Mouse (Mus musculus) myocyte (in vitro differentiated cells): ENCODE results near the gene Dennd1c. TPM values are rescaled to one million over a fixed set of nuclear protein-coding genes. Genes with fewer than 3 reads are reported as not detected.
A peak's percentile ranks its signal among the peaks of the same experiment; 100 is the strongest.

ENCODE experiments used
- H3K27me3 ChIP-seq: one replicate; pipeline ENCODE4 v1.6.1; 2011; ENCODE audit not compliant: control insufficient read depth, insufficient read depth, insufficient read length
- H3K36me3 ChIP-seq: one replicate; pipeline ENCODE4 v1.6.1; 2011; ENCODE audit not compliant: control insufficient read depth, insufficient read depth
- H3K4me2 ChIP-seq: one replicate; pipeline ENCODE4 v1.6.1; 2011; ENCODE audit warnings: low read depth, control low read depth
- H3K4me3 ChIP-seq: one replicate; pipeline ENCODE4 v1.5.1; 2011; ENCODE audit warnings: mild to moderate bottlenecking, control low read depth, moderate library complexity
- H3K79me2 ChIP-seq: one replicate; pipeline ENCODE4 v1.6.1; 2011; ENCODE audit not compliant: control insufficient read depth, insufficient read depth
- H3ac ChIP-seq: one replicate; pipeline ENCODE4 v1.6.1; 2011; ENCODE audit not compliant: control insufficient read depth, insufficient read length
- CEBPB ChIP-seq: IDR thresholded peaks from 2 replicates; pipeline ENCODE4 v1.6.1; 2011; ENCODE audit warnings: mild to moderate bottlenecking, moderate library complexity; ENCODE audit not compliant: poor library complexity, insufficient read depth, severe bottlenecking
- E2F4 ChIP-seq: IDR thresholded peaks from one replicate; pipeline ENCODE4 v1.6.1; 2011; ENCODE audit warnings: mild to moderate bottlenecking, control low read depth, moderate library complexity; ENCODE audit not compliant: insufficient read depth
- MAX ChIP-seq: IDR thresholded peaks from one replicate; pipeline ENCODE4 v1.6.1; 2011; ENCODE audit warnings: low read depth, mild to moderate bottlenecking, control low read depth
- MYOD1 ChIP-seq, 3 experiments: IDR thresholded peaks; one replicate each; pipeline ENCODE4 v1.6.1; 2011; ENCODE audit warnings: control low read depth in 2 of 3, low read depth in 2 of 3, mild to moderate bottlenecking in 2 of 3, moderate library complexity in 1 of 3; ENCODE audit not compliant: insufficient read length in 2 of 3, control insufficient read depth in 1 of 3
- MYOG ChIP-seq, 3 experiments: IDR thresholded peaks; one replicate each; pipeline ENCODE4 v1.6.1; 2011; ENCODE audit warnings: control low read depth in 2 of 3, low read depth in 2 of 3, mild to moderate bottlenecking in 2 of 3; ENCODE audit not compliant: insufficient read length in 2 of 3, control insufficient read depth in 1 of 3, insufficient read depth in 1 of 3
- POLR2A ChIP-seq: IDR thresholded peaks from one replicate; pipeline ENCODE4 v1.6.1; 2011; ENCODE audit warnings: low read depth, mild to moderate bottlenecking, control low read depth, moderate library complexity; ENCODE audit not compliant: insufficient read length
- POLR2AphosphoS2 ChIP-seq: IDR thresholded peaks from one replicate; pipeline ENCODE4 v1.6.1; 2011; ENCODE audit warnings: low read depth, control low read depth; ENCODE audit not compliant: insufficient read length
- REST ChIP-seq: IDR thresholded peaks from one replicate; pipeline ENCODE4 v1.6.1; 2011; ENCODE audit warnings: mild to moderate bottlenecking, control low read depth, moderate library complexity; ENCODE audit not compliant: insufficient read depth, insufficient read length
- SRF ChIP-seq: IDR thresholded peaks from one replicate; pipeline ENCODE4 v1.6.1; 2011; ENCODE audit warnings: low read depth; ENCODE audit not compliant: control insufficient read depth, insufficient read length
- TCF12 ChIP-seq: IDR thresholded peaks from one replicate; pipeline ENCODE4 v1.6.1; 2011; ENCODE audit warnings: mild to moderate bottlenecking, control low read depth; ENCODE audit not compliant: poor library complexity, insufficient read depth, severe bottlenecking
- TCF3 ChIP-seq: IDR thresholded peaks from one replicate; pipeline ENCODE4 v1.6.1; 2011; ENCODE audit warnings: low read depth, control low read depth; ENCODE audit not compliant: insufficient read length
- USF1 ChIP-seq: IDR thresholded peaks from one replicate; pipeline ENCODE4 v1.6.1; 2011; ENCODE audit warnings: low read depth, mild to moderate bottlenecking, control low read depth, moderate library complexity
- polyA plus RNA-seq: library from polyadenylated mRNA; unstranded; fragments of >200 nt; fragmentation: generic; extraction: Trizol; gene quantifications from one replicate; pipeline ENCODE4 v1.2.1, GENCODE M21; 2012; ENCODE audit warnings: missing spikeins

Gene Dennd1c
- polyA plus RNA-seq: 0.04 TPM

DNA sequence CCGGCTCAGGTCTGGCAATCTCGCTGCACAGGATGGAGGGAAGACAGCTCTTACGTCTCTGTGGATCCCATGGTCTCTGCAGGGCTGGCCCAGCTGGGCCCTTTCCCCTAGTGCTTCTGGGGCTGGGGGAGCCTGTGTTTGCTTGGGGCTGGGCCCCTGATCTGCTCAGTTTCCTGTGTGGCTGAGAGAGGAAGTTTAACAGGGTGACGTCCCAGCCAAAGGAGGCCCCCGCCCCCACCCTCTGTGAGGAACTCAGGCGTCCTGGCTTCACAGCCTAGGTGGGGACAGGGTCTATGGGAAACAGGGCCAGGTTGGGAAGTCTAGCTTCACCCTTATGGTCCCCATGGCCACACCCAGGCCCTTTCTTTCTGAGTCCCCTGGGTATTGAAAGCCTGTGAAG is at the start of gene Dennd1c:
TSS of gene Dennd1c (minus strand) at position 179 of the 400 bp plus-strand sequence.
- TF ChIP-seq CEBPB (no peak), USF1 (no peak), POLR2AphosphoS2 (no peak), POLR2A (no peak), MYOD1 (IDR thresholded peaks at IDR 0.05; ENCODE audit: control insufficient read depth in 1 of 3, insufficient read length in 2 of 3, low read depth in 2 of 3) (no peak)
- no peak within 1 kb of the TSS for H3ac ChIP-seq
- no peaks in the 10 kb centered on the region for H3K79me2 ChIP-seq
- no peak within 1 kb of the TSS for H3K4me3 ChIP-seq
- peaks cover 38% of the 10 kb centered on the region for H3K27me3 ChIP-seq
- no peak within 1 kb of the TSS for H3K4me2 ChIP-seq
- H3K36me3 ChIP-seq: no peaks in the 10 kb centered on the region

DNA sequence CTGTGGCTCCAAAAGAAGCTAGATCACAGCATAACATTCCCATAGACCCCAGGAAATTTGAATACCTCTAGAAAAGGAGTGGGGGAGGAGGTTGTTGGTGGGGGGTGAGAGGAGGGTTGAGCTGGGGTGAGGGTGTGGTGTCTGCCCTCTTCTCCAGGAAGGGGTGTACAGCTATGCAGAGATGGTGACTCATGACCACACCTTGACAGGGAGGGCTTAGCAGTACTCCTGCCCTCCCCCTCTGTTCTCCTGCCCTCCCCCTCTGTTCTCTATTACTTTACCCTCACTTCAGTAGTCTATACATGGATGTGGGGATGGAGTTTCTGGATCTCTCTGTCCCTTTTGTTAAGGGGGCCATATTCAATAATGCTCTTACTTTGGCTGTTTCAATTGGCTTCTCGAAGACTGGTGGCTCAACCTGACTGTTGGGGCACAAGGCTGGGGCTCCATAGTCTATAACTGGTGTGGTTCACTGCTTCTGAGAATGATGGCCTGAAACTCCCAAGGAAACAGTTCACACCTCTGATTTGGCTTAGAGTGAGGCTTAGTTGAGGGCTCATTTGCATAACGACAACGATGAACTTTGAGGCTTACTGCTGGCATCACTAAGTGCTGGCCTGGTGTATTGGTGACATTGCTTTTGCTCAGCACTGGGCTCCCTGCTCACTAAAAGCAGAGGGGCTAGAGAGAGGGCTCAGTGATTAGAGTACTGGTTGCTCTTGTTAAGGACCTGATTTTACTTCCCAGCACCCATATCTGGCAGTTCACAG is 47.7 kb upstream of the Dennd1c start:
- Histone ChIP-seq H3K4me2 (no peak overlapping the region), H3ac (no peak overlapping the region), H3K36me3 (no peaks in the 10 kb centered on the region), H3K4me3 (no peak overlapping the region), H3K27me3 (no peaks in the 10 kb centered on the region), H3K79me2 (no peaks in the 10 kb centered on the region)
- TF ChIP-seq TCF3 (no peak), MYOD1 (IDR thresholded peaks at IDR 0.05; ENCODE audit: control insufficient read depth in 1 of 3, insufficient read length in 2 of 3, low read depth in 2 of 3) (peak in 1 of 3 experiments; percentile 4)

DNA sequence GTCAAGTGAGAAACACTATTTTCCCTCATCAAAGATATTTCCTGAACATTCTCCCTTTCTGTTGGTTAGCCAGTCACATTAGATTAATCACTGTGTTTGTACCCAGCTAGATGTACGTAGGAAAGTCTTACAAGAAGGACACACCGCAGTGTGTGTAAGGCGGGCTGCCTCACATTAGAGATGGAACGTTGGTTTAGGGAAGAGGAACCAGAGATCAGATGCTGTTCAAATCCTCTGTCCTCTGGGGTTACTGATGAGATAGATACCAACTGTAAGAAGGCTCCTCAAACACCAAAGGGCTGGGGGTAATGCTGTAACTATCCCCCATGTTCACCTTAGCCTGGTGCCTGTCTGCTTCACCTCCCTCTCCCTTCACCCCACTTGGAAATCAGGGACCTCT is 46.5 kb upstream of the Dennd1c start:
- Histone ChIP-seq H3K79me2 (no peaks in the 10 kb centered on the region), H3K4me2 (no peak overlapping the region), H3K27me3 (no peaks in the 10 kb centered on the region), H3ac (no peak overlapping the region), H3K4me3 (no peak overlapping the region), H3K36me3 (no peaks in the 10 kb centered on the region)
- TF ChIP-seq CEBPB (no peak), TCF3 (no peak), MYOD1 (IDR thresholded peaks at IDR 0.05; ENCODE audit: control insufficient read depth in 1 of 3, insufficient read length in 2 of 3, low read depth in 2 of 3) (no peak), POLR2AphosphoS2 (no peak), MYOG (IDR thresholded peaks at IDR 0.05; ENCODE audit: control insufficient read depth in 1 of 3, insufficient read depth in 1 of 3, insufficient read length in 2 of 3, low read depth in 2 of 3) (no peak), SRF (no peak), MAX (no peak), POLR2A (no peak), USF1 (no peak), TCF12 (no peak), E2F4 (no peak), REST (no peak)

DNA sequence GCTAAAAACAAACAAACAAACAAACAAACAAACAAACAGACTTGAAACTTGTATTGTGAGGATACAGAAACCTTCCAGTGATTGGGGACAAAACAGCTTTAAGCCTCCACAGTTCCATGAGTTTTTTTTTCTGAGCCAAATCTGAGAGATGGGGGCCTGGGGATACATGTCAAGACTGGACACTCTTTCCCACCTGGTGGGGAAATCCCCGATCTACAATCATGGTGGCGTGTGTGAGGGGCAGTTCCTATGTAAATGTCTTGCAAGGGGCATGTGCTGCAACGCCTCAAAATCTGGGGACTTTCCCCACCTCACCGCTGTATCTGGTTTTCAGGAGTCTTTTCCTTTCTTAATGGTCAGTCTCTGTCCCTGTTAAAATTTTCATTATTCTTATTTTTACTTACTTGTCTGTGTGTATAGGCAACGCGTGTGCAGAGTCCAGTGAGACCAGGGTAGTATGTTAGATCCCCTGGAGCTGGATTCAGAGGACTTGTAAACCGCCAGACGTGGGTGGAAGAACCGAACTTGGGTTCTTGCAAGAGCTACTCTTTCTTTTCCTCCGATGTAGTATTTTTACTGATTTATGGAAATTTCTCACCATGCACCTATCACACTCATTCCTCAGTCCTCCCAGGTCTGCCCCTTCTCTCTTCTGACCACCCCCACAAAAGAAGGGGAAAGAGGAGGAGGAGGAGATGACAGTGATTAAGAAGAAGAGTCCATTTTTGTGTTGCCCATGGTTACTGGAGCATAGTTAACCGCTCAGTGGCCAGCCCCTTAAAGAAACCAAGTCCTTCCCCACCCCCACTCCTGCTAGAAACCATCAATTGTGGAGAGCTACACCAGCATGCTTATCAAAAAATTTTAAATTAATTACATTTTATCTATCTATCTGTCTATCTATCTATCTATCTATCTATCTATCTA is 45.1 kb upstream of the Dennd1c start:
- Histone ChIP-seq H3ac (no peak overlapping the region), H3K27me3 (no peaks in the 10 kb centered on the region), H3K36me3 (no peaks in the 10 kb centered on the region), H3K4me3 (no peak overlapping the region), H3K79me2 (no peaks in the 10 kb centered on the region), H3K4me2 (no peak overlapping the region)
- TF ChIP-seq USF1 (no peak), POLR2A (no peak), REST (no peak)

DNA sequence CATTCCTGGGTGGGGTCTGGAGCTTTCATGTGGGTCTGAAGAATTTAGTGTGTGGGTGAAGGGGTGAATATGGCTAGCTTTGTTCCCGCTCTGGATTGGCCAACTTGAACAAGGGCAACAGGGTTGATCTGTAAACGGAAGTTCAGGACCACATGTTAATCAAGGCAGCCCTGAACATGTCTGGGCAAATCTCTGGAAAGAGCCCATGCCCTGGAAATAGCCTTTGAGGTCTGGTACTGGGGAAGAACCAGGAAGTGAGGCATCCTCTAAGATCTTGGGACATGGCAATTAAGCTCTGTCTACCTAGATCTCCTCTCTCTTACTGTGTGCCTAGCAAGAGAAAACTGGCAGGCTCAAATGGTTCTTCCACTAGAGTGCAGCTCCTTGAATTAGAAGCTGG is 43.5 kb upstream of the Dennd1c start:
- H3K4me2 ChIP-seq: no peak overlapping the region
- no peaks in the 10 kb centered on the region for H3K36me3 ChIP-seq
- H3K4me3 ChIP-seq: no peak overlapping the region
- H3K79me2 ChIP-seq: no peaks in the 10 kb centered on the region
- TF ChIP-seq POLR2A: no peak
- no peak for TF ChIP-seq MYOD1 (IDR thresholded peaks at IDR 0.05; ENCODE audit: control insufficient read depth in 1 of 3, insufficient read length in 2 of 3, low read depth in 2 of 3)
- no peak for TF ChIP-seq E2F4
- TF ChIP-seq REST: no peak
- no peak for TF ChIP-seq TCF3
- H3ac ChIP-seq: no peak overlapping the region
- H3K27me3 ChIP-seq: no peaks in the 10 kb centered on the region
